Mouse (Mus musculus) retina, embryonic 14.5 days (tissue): Measurements from ENCODE around the gene Ambp.

Experiments
- DNase-seq: peaks from one replicate; pipeline ENCODE4 v3.0.0-alpha.2; 2015; ENCODE audit warnings: low spot score

The Ambp gene

GRCm38 (mm10) chr4:63154699-63155098, at the start of gene Ambp:
TSS of gene Ambp (minus strand) at chr4:63154799.
- DNase-seq: no peak

GRCm38 (mm10) chr4:63203874-63204273, 49.3 kb upstream of the Ambp start:
- DNase-seq: no peak

GRCm38 (mm10) chr4:63199366-63199765, 44.8 kb upstream of the Ambp start:
- no peak for DNase-seq

- no peak for DNase-seq
Observed at GRCm38 (mm10) chr4:63194366-63194765, 39.8 kb upstream of the Ambp start.

- DNase-seq: no peak
Observed at GRCm38 (mm10) chr4:63191641-63192040, 37.0 kb upstream of the Ambp start.

- no peak for DNase-seq
Observed at GRCm38 (mm10) chr4:63186281-63186870, 31.8 kb upstream of the Ambp start.

GRCm38 (mm10) chr4:63181556-63181955, 27.0 kb upstream of the Ambp start:
- DNase-seq: peak; percentile 81

- DNase-seq: no peak
Observed at GRCm38 (mm10) chr4:63171969-63172685, 17.5 kb upstream of the Ambp start, which contains the start of gene Kif12. TSS of gene Kif12 (minus strand) at chr4:63172131.

- no peak for DNase-seq
Observed at GRCm38 (mm10) chr4:63171122-63171521, 16.5 kb upstream of the Ambp start.

GRCm38 (mm10) chr4:63170061-63170460, 15.5 kb upstream of the Ambp start:
- no peak for DNase-seq

- DNase-seq: no peak
Observed at GRCm38 (mm10) chr4:63166323-63166722, 11.7 kb upstream of the Ambp start.

- no peak for DNase-seq
Observed at GRCm38 (mm10) chr4:63165636-63166035, 11.0 kb upstream of the Ambp start.

- peak; percentile 86 for DNase-seq
Observed at GRCm38 (mm10) chr4:63158961-63159592, 4.5 kb upstream of the Ambp start.

GRCm38 (mm10) chr4:63158192-63158591, 3.6 kb upstream of the Ambp start:
- no peak for DNase-seq

GRCm38 (mm10) chr4:63156726-63157634, 2.4 kb upstream of the Ambp start:
- no peak for DNase-seq

- no peak for DNase-seq
Observed at GRCm38 (mm10) chr4:63155596-63155995, 997 bp upstream of the Ambp start.

GRCm38 (mm10) chr4:63154028-63154427, 571 bp downstream of the Ambp start:
- DNase-seq: no peak

- DNase-seq: no peak
Observed at GRCm38 (mm10) chr4:63151127-63151526, 3.5 kb downstream of the Ambp start.

GRCm38 (mm10) chr4:63147268-63147667, 7.3 kb downstream of the Ambp start:
- no peak for DNase-seq

GRCm38 (mm10) chr4:63129891-63130624, 24.5 kb downstream of the Ambp start:
- DNase-seq: no peak

GRCm38 (mm10) chr4:63124861-63125466, 29.6 kb downstream of the Ambp start:
- DNase-seq: peak; percentile 41
